Mouse (Mus musculus) cortical plate, adult 2 months (tissue): ENCODE measurements around the gene Slc4a1. TPM values are rescaled to one million over a fixed set of nuclear protein-coding genes. Genes with fewer than 3 reads are reported as not detected.

Experiments used
- H3K27ac ChIP-seq: fragments of 200-500 bp; 2 replicates; pipeline ENCODE4 v1.5.1; 2012; ENCODE audit warnings: low read length, control low read depth, inconsistent platforms; ENCODE audit not compliant: insufficient read depth
- H3K4me1 ChIP-seq: fragments of 200-500 bp; 2 replicates; pipeline ENCODE4 v1.6.1; 2011; ENCODE audit warnings: low read length; ENCODE audit not compliant: control insufficient read depth, insufficient read depth
- H3K4me3 ChIP-seq: fragments of 200-500 bp; 2 replicates; pipeline ENCODE4 v1.5.1; 2011; ENCODE audit warnings: mild to moderate bottlenecking, low read length, control low read depth; ENCODE audit not compliant: insufficient read depth
- CTCF ChIP-seq: fragments of 200-500 bp; IDR thresholded peaks from 2 replicates; pipeline ENCODE4 v1.5.1; 2011; ENCODE audit warnings: mild to moderate bottlenecking, control low read depth, low read length; ENCODE audit not compliant: insufficient read depth; ENCODE audit errors: extremely low read depth
- POLR2A ChIP-seq: fragments of 200-500 bp; IDR thresholded peaks from 2 replicates; pipeline ENCODE4 v1.6.1; 2011; ENCODE audit warnings: mild to moderate bottlenecking, low read length, control low read depth; ENCODE audit not compliant: insufficient read depth; ENCODE audit errors: extremely low read depth
- polyA plus RNA-seq: library from polyadenylated mRNA; depleted of rRNA; stranded (reverse); fragments of >200 nt; gene quantifications from 2 replicates; pipeline ENCODE4 v1.2.3, GENCODE M21; 2012

Gene Slc4a1
- polyA plus RNA-seq, 1 experiment = 0.04 TPM

DNA sequence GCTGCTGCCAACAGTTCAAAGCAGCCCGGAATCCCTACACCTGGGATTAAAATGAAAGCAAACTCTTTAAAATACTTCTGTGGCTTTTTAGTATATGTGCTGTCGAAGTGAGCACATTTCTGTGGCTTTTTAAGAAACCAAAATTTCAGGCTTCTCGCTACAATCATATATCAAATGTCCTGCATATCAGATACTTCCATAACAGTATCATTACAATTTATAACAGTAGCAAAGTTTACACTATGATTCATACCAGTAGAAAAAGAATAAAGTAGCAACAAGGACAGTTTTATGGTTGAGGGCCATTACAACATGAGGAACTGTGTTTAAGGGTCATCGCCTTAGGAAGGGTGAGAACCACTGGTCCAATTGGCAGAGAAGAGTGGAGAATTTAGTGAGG is 24.9 kb downstream of the Slc4a1 start:
- TF ChIP-seq CTCF (no peak), POLR2A (no peak)
- Histone ChIP-seq H3K27ac (no peak overlapping the region), H3K4me3 (no peak overlapping the region), H3K4me1 (no peaks in the 10 kb centered on the region)

DNA sequence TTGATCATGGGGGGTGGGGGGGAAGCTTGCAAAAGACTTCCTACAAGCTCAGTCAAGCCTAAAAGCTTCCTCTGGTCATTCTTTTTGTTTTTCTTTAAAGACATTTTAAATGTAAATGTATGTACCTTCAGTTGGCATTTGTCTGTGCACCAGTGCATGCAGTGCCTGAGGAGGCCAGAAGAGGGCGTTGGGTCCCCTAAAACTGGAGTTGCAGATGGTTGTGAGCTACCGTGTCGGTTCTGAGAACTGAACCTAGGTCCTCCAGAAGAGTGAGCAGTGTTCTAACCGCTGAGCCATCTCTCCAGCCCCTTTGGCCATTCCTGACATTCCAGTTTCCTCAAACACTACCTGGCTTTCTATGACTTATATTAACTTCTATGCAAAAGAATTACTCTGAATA is 26.4 kb downstream of the Slc4a1 start:
- TF ChIP-seq POLR2A (no peak), CTCF (no peak)
- H3K4me1 ChIP-seq = no peaks in the 10 kb centered on the region

DNA sequence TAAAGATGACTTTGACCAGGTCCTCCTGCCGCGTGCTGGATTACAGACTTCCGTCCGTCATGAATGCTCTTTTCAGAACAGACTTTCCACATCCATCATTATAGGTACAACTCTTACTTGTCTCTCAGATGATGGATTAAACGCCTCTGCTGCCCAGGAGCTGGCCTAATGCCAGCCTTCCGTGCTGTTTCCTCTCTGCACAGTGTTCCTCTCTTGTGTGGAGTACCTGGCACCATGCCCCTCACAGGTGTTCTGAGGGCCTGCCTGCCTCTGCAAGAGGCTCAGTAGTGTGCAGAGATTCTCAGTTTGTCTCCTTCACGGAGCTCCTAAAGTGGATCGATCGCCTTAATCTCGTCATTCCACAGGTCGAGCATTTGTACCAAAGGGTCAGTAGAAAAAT is 26.8 kb downstream of the Slc4a1 start:
- no peak overlapping the region for H3K27ac ChIP-seq
- no peak overlapping the region for H3K4me3 ChIP-seq
- H3K4me1 ChIP-seq = no peaks in the 10 kb centered on the region
- TF ChIP-seq CTCF (no peak), POLR2A (no peak)

More for the DNA sequence above, 26.4 kb downstream of the Slc4a1 start:
- Histone ChIP-seq H3K4me3 (no peak overlapping the region), H3K27ac (no peak overlapping the region)

DNA sequence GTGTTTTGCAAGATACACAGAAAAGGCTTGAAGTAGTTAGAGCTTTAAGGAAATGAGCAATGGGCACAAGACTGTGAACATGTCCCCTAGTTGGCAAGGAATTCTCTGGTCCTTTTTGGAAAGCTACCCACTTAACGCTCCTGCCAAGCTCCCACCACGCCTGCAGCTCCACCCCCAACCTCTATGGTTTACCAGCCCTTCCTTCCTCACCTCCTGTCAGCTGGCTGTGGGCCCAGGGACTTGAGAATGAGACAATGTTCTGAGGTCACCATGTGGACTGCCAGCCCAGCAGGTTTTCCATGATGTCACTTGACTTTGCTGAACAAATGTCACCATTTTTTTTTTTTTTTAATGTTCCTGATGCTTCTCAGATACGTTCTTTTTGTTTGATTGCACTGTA is 27.4 kb downstream of the Slc4a1 start:
- TF ChIP-seq CTCF (no peak), POLR2A (no peak)
- Histone ChIP-seq H3K4me1 (no peaks in the 10 kb centered on the region), H3K27ac (no peak overlapping the region), H3K4me3 (no peak overlapping the region)

DNA sequence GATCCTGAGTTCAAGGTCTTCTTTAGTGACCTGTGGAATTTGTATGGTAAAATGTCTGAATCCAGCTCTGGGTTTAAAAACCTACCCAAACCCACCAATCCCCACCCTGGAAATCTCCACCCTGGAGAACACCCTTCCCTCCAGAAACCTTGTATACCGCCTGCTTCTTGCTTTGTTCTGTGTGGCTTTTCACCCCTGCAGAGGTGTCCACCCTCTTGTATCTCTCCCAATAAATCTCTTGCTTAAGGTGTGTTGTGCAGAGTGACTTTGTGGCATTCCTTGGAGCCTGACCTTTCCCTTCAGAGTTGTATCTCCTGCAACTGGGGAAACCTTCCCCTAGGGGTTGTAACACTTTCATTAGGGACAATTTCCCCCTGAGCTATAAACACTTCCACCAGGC is 28.1 kb downstream of the Slc4a1 start:
- H3K4me3 ChIP-seq = no peak overlapping the region
- TF ChIP-seq POLR2A (no peak), CTCF (no peak)
- no peaks in the 10 kb centered on the region for H3K4me1 ChIP-seq
- no peak overlapping the region for H3K27ac ChIP-seq

DNA sequence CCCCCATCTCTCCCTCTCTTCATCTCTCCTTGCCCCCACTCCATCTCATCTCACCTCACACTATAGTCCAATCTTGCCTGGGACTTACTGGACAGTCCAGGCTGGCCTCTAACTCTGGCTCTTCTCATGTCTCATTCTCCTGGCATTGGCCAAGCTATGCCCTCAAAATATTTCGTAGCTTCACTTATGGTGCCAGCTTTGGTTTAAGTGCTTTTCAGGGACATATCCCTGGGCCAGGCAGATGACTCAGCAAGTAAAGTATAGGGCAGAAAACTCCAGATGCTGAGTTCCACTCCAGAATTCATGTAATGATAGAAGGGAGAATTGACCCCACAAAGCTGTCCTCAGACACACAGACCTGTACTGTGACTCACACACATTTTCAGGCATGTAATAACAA is 29.8 kb downstream of the Slc4a1 start:
- TF ChIP-seq POLR2A (no peak), CTCF (no peak)

DNA sequence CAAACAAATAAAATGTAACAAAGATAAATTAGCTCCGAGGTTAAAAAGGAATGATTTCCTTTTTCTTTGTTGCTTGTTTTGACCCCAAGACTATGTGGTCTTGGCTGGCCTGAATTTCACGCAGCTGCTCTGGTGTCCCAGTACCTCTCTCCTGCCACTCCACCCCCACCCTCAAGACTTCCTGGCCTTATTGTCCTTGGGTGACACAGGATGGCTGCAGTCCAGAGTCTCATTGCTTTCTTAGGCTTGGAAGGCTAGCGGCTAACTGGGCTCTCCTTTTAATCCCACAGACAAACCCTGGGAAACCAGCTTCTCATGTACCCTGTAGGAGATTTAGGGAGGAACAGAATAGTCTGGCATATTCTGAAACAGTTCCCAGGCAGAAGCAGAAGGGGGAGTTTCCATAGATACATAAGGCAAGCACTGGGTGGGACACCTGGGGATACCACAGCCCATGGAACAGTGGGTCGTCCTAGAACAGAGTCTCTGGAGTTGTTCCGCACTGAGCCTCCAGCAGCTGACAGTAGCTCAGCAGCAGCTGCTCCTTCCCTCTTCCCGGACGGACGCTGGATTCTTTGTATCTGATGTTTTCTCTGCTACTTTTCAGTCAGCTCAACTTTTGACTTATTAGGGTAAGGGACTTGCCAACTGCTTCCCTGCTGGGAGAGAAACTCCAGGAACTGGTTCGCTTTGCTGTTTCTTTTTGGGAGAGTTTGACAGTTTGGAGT is 30.9 kb downstream of the Slc4a1 start:
- no peak overlapping the region for H3K27ac ChIP-seq
- TF ChIP-seq POLR2A = no peak
- TF ChIP-seq CTCF = no peak
- no peaks in the 10 kb centered on the region for H3K4me1 ChIP-seq
- H3K4me3 ChIP-seq = no peak overlapping the region

More for the DNA sequence above, 29.8 kb downstream of the Slc4a1 start:
- Histone ChIP-seq H3K27ac (no peak overlapping the region), H3K4me3 (no peak overlapping the region), H3K4me1 (no peaks in the 10 kb centered on the region)

DNA sequence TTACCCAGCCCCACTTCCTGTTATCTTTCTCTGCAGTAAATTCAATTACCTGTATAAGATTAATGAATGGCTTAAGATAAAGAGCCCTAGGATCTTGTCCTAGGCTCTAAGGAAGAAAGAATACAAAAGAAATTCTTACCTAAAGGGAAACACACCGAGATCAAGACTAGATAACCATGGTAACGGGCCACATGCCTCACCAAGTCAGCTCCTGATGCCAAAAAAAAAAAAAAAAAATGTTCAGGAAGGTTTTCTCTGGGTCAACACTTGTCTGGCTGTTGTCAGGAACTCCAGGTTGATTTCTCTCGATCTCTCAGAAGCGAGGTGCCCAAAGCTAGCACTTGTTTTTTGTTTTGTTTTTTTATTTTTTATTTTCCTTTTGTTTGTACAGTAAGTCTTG is 32.0 kb downstream of the Slc4a1 start:
- H3K27ac ChIP-seq = no peak overlapping the region
- no peak for TF ChIP-seq POLR2A
- TF ChIP-seq CTCF = no peak
- no peaks in the 10 kb centered on the region for H3K4me1 ChIP-seq
- no peak overlapping the region for H3K4me3 ChIP-seq

DNA sequence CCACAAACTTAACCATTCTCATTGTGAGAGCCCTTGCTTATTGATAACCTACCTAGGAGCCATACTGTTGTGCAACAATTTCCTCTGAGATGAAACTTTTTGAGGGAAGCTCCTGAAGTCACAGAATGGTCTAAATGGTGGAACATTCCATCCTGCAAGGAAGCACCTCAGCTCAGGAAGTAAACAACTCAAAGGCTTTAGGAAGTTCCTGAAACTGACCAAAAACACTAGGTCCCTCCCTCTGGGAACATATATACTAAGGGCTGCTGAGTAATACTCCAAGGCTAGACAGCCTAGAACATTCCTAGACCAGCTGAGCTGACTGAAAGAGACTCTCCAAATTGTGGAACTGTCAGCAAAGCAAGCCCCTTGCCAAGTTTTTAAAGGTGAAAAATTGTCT is 32.9 kb downstream of the Slc4a1 start:
- H3K4me1 ChIP-seq = no peaks in the 10 kb centered on the region
- no peak overlapping the region for H3K27ac ChIP-seq
- TF ChIP-seq POLR2A = no peak
- TF ChIP-seq CTCF = no peak
- no peak overlapping the region for H3K4me3 ChIP-seq

DNA sequence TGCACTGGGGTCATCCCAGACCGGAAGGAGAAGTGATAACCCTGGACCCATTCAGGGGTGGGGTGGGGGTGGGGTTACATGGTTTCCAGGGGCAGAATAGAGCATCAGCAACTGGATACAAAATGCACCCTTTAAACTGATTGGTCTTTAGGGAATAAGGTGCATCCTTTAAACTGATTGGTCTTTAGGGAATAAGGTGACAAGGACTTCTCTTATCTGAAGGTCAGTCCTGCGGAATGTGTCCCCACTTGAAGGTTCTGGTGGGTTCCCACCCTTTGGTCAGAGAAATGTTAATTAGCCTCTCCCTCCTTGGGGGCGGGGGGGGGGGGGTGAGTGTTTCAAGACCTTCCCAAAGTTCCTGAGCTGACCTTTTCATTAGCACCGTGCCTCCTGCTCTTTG is 34.2 kb downstream of the Slc4a1 start:
- Histone ChIP-seq H3K4me3 (no peak overlapping the region), H3K27ac (no peak overlapping the region), H3K4me1 (no peaks in the 10 kb centered on the region)
- TF ChIP-seq CTCF = no peak
- no peak for TF ChIP-seq POLR2A

DNA sequence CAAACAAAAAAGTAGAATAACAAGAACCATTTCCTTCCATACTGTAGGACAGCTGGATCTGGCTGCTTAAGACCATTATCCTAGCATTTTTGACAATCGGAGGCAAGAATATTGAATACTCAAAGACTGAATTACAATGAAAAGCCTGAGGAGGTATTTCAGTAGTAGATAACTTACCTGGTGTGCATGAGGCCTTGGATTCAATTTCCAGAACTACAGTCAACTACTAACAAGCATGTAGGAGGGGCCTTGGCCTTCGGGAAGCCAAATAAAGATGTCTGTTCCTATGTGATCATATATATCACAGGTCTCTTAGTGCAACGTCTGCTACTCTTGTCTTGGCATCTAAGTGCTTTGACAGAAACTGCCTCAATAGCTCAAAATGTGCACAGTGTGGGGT is 36.0 kb downstream of the Slc4a1 start:
- Histone ChIP-seq H3K27ac (no peak overlapping the region), H3K4me3 (no peak overlapping the region), H3K4me1 (no peaks in the 10 kb centered on the region)
- no peak for TF ChIP-seq CTCF
- TF ChIP-seq POLR2A = no peak
